ENCODE assay signal across 10 mouse cellular contexts in genomic region chr3:96729403-96729784, GRCm38 (mm10). TPM values are rescaled to one million over a fixed set of nuclear protein-coding genes. Genes with fewer than 3 reads are reported as not detected.
A peak's percentile ranks its signal among the peaks of the same experiment; 100 is the strongest.
DNase-seq lines count a peak whose midpoint lies in the region; ATAC-seq and TF ChIP-seq lines count a peak whose summit lies in the region.
"Had no signal": no experiment of that assay in that cellular context is flagged by ENCODE, and none has a peak within 500 bp of the region (broad histone marks: within the 10 kb centered on the region; RNA-seq: fewer than 3 reads in every experiment).

No protein-coding gene starts in this region.

- peak overlapping the region; percentile 72; the same call in 1 of the 2 replicates for H3K4me3 ChIP-seq in forebrain, embryonic 10.5 days
- H3K4me3 ChIP-seq in forebrain, embryonic 13.5 days = no peak overlapping the region
- H3K4me3 ChIP-seq in lung, embryonic 14.5 days (ENCODE audit: low read depth, low read length) = no peak overlapping the region
- peak overlapping the region; percentile 97 for H3K4me3 ChIP-seq in erythroblast, embryonic 14.5 days (replicated peaks)
- H3K4me3 ChIP-seq in neural tube, embryonic 13.5 days = no peak overlapping the region

- H3K9me3 ChIP-seq in forebrain, embryonic 10.5 days = no peaks in the 10 kb centered on the region
- H3K9me3 ChIP-seq in forebrain, embryonic 13.5 days (replicated peaks) = no peaks in the 10 kb centered on the region
- H3K9me3 ChIP-seq in lung, embryonic 14.5 days (ENCODE audit: low read depth, low read length) = no peaks in the 10 kb centered on the region
- H3K9me3 ChIP-seq in erythroblast, embryonic 14.5 days (ENCODE audit: control insufficient read depth, low read length) = no peaks in the 10 kb centered on the region
- H3K9me3 ChIP-seq in neural tube, embryonic 13.5 days = no peaks in the 10 kb centered on the region
- H3K9me3 ChIP-seq: heart, embryonic 12.5 days had no signal

- H3K4me2 ChIP-seq in forebrain, embryonic 13.5 days = no peak overlapping the region
- H3K4me2 ChIP-seq in lung, embryonic 14.5 days = peak overlapping the region; percentile 62
- peak overlapping the region; percentile 82 for H3K4me2 ChIP-seq in neural tube, embryonic 13.5 days

- TF ChIP-seq CTCF in lung, embryonic 14.5 days (IDR thresholded peaks at IDR 0.05; ENCODE audit: low read depth) = peak; percentile 31; the same call in 1 of the 2 replicates

- 69% methylated on average over 3 of the region's 3 CpGs for WGBS in forebrain, embryonic 10.5 days
- whole genome bisulfite sequencing in forebrain, embryonic 13.5 days = 85% methylated on average over 3 of the region's 3 CpGs
- 27% methylated on average over 3 of the region's 3 CpGs for WGBS in lung, embryonic 14.5 days
- WGBS in neural tube, embryonic 13.5 days = 81% methylated on average over 3 of the region's 3 CpGs

- DNase-seq in forebrain, embryonic 10.5 days (ENCODE audit: extremely low spot score, low spot score) = no peak
- peak; percentile 57 for DNase-seq in lung, embryonic 14.5 days
- no peak for DNase-seq in lung, postnatal 14 days
- no peak for DNase-seq in adrenal gland, adult 2 months
- DNase-seq in spleen, adult 12 weeks (ENCODE audit: low spot score) = no peak

- H3K9ac ChIP-seq in forebrain, embryonic 13.5 days = no peak overlapping the region
- H3K9ac ChIP-seq in lung, embryonic 14.5 days = no peak overlapping the region
- H3K9ac ChIP-seq in neural tube, embryonic 13.5 days = no peak overlapping the region

- peaks cover 36% of the 10 kb centered on the region for H3K4me1 ChIP-seq in forebrain, embryonic 10.5 days
- peaks cover 33% of the 10 kb centered on the region for H3K4me1 ChIP-seq in forebrain, embryonic 13.5 days
- peaks cover 14% of the 10 kb centered on the region for H3K4me1 ChIP-seq in lung, embryonic 14.5 days (ENCODE audit: insufficient read depth)
- H3K4me1 ChIP-seq in erythroblast, embryonic 14.5 days (ENCODE audit: control insufficient read depth) = peaks cover 41% of the 10 kb centered on the region
- peaks cover 45% of the 10 kb centered on the region for H3K4me1 ChIP-seq in neural tube, embryonic 13.5 days (replicated peaks)

- no peaks in the 10 kb centered on the region for H3K27me3 ChIP-seq in forebrain, embryonic 10.5 days (ENCODE audit: poor library complexity, severe bottlenecking)
- no peaks in the 10 kb centered on the region for H3K27me3 ChIP-seq in forebrain, embryonic 13.5 days
- H3K27me3 ChIP-seq in lung, embryonic 14.5 days (ENCODE audit: insufficient read depth, low read length) = no peaks in the 10 kb centered on the region
- no peaks in the 10 kb centered on the region for H3K27me3 ChIP-seq in erythroblast, embryonic 14.5 days (ENCODE audit: control insufficient read depth)
- H3K27me3 ChIP-seq in neural tube, embryonic 13.5 days = no peaks in the 10 kb centered on the region
- H3K27me3 ChIP-seq: heart, embryonic 12.5 days had no signal

- no peak overlapping the region for H3K27ac ChIP-seq in forebrain, embryonic 10.5 days
- H3K27ac ChIP-seq in forebrain, embryonic 13.5 days = no peak overlapping the region
- no peak overlapping the region for H3K27ac ChIP-seq in lung, embryonic 14.5 days (ENCODE audit: low read depth)
- H3K27ac ChIP-seq in neural tube, embryonic 13.5 days (replicated peaks) = no peak overlapping the region

- ATAC-seq in forebrain, embryonic 13.5 days = no peak
- no peak for ATAC-seq in lung, embryonic 14.5 days (ENCODE audit: insufficient read depth)
- no peak for ATAC-seq in neural tube, embryonic 13.5 days (ENCODE audit: low read depth)

- H3K36me3 ChIP-seq in forebrain, embryonic 10.5 days (replicated peaks) = peaks cover 14% of the 10 kb centered on the region
- peaks cover 4% of the 10 kb centered on the region; the same call in 1 of the 2 replicates for H3K36me3 ChIP-seq in forebrain, embryonic 13.5 days (ENCODE audit: poor library complexity, severe bottlenecking)
- 0 out of 2 replicates have a peak, but pooled peaks cover 7% of the 10 kb centered on the region for H3K36me3 ChIP-seq in lung, embryonic 14.5 days (ENCODE audit: insufficient read depth)
- peaks cover 10% of the 10 kb centered on the region for H3K36me3 ChIP-seq in erythroblast, embryonic 14.5 days (ENCODE audit: control insufficient read depth)
- H3K36me3 ChIP-seq in neural tube, embryonic 13.5 days = no peaks in the 10 kb centered on the region

RNA-seq across cellular contexts. Expression of gene Rnf115, which starts 1.9 kb away (rescaled TPM):
- 70.5 and 75.4 TPM in 2 replicates for polyA plus RNA-seq in forebrain, embryonic 10.5 days (2016; fragmentation: Nextera tagmentation; extraction: Ambion mirVana)
- 68.6 and 71.7 TPM in 2 replicates for polyA plus RNA-seq in forebrain, embryonic 13.5 days (2015; fragmentation: Nextera tagmentation; extraction: Ambion mirVana)
- 53.7 and 54.2 TPM in 2 replicates for polyA plus RNA-seq in lung, embryonic 14.5 days (2014; fragmentation: Nextera tagmentation; extraction: Ambion mirVana)
- 0.76 and 0.98 TPM in 2 replicates for polyA plus RNA-seq in erythroblast, embryonic 14.5 days (2012)
- polyA plus RNA-seq in neural tube, embryonic 13.5 days (2015; fragmentation: Nextera tagmentation; extraction: Ambion mirVana) = 76.6 and 79.9 TPM in 2 replicates
- total RNA-seq in adrenal gland, adult 2 months (2021) = 10 to 100 TPM; 39.4 to 46.5 TPM
- polyA plus RNA-seq in adrenal gland, adult 2 months (2012; rRNA removed) = 9.9 and 12.5 TPM in 2 replicates

RNA-seq across cellular contexts. Expression of gene Polr3c, which starts 2.0 kb away (rescaled TPM):
- polyA plus RNA-seq in forebrain, embryonic 10.5 days (2016; fragmentation: Nextera tagmentation; extraction: Ambion mirVana) = 52.0 and 52.7 TPM in 2 replicates
- 41.1 and 42.0 TPM in 2 replicates for polyA plus RNA-seq in forebrain, embryonic 13.5 days (2015; fragmentation: Nextera tagmentation; extraction: Ambion mirVana)
- 33.7 and 34.2 TPM in 2 replicates for polyA plus RNA-seq in lung, embryonic 14.5 days (2014; fragmentation: Nextera tagmentation; extraction: Ambion mirVana)
- polyA plus RNA-seq in erythroblast, embryonic 14.5 days (2012) = 1.2 TPM in 2 replicates
- 31.7 and 38.0 TPM in 2 replicates for polyA plus RNA-seq in neural tube, embryonic 13.5 days (2015; fragmentation: Nextera tagmentation; extraction: Ambion mirVana)
- total RNA-seq in adrenal gland, adult 2 months (2021) = 10 to 100 TPM; 28.9 to 32.8 TPM
- 14.1 and 19.9 TPM in 2 replicates for polyA plus RNA-seq in adrenal gland, adult 2 months (2012; rRNA removed)

RNA-seq across cellular contexts. Expression of gene Nudt17, which starts 21.0 kb away (rescaled TPM):
- 13.7 and 14.1 TPM in 2 replicates for polyA plus RNA-seq in forebrain, embryonic 10.5 days (2016; fragmentation: Nextera tagmentation; extraction: Ambion mirVana)
- 6.4 and 7.2 TPM in 2 replicates for polyA plus RNA-seq in forebrain, embryonic 13.5 days (2015; fragmentation: Nextera tagmentation; extraction: Ambion mirVana)
- polyA plus RNA-seq in lung, embryonic 14.5 days (2014; fragmentation: Nextera tagmentation; extraction: Ambion mirVana) = 7.1 and 8.2 TPM in 2 replicates
- 0.05 and 0.06 TPM in 2 replicates for polyA plus RNA-seq in erythroblast, embryonic 14.5 days (2012)
- polyA plus RNA-seq in neural tube, embryonic 13.5 days (2015; fragmentation: Nextera tagmentation; extraction: Ambion mirVana) = 16.2 and 17.2 TPM in 2 replicates
- total RNA-seq in adrenal gland, adult 2 months (2021) = 1 to 10 TPM in 1 of 2 experiments, under 1 TPM in 1; 0.95 to 1.1 TPM
- polyA plus RNA-seq in adrenal gland, adult 2 months (2012; rRNA removed) = 2.3 and 2.5 TPM in 2 replicates

RNA-seq across cellular contexts. Expression of gene Pias3, which starts 33.2 kb away (rescaled TPM):
- polyA plus RNA-seq in forebrain, embryonic 10.5 days (2016; fragmentation: Nextera tagmentation; extraction: Ambion mirVana) = 45.2 and 49.6 TPM in 2 replicates
- polyA plus RNA-seq in forebrain, embryonic 13.5 days (2015; fragmentation: Nextera tagmentation; extraction: Ambion mirVana) = 28.8 and 31.0 TPM in 2 replicates
- 44.0 and 49.1 TPM in 2 replicates for polyA plus RNA-seq in lung, embryonic 14.5 days (2014; fragmentation: Nextera tagmentation; extraction: Ambion mirVana)
- 0.52 and 0.75 TPM in 2 replicates for polyA plus RNA-seq in erythroblast, embryonic 14.5 days (2012)
- polyA plus RNA-seq in neural tube, embryonic 13.5 days (2015; fragmentation: Nextera tagmentation; extraction: Ambion mirVana) = 31.2 and 34.6 TPM in 2 replicates
- total RNA-seq in adrenal gland, adult 2 months (2021) = 10 to 100 TPM; 20.3 to 24.5 TPM
- 38.9 and 43.9 TPM in 2 replicates for polyA plus RNA-seq in adrenal gland, adult 2 months (2012; rRNA removed)

RNA-seq across cellular contexts. Expression of gene Ankrd35, which starts 59.5 kb away (rescaled TPM):
- 0.06 and 0.09 TPM in 2 replicates for polyA plus RNA-seq in forebrain, embryonic 10.5 days (2016; fragmentation: Nextera tagmentation; extraction: Ambion mirVana)
- 0.57 and 2.3 TPM in 2 replicates for polyA plus RNA-seq in forebrain, embryonic 13.5 days (2015; fragmentation: Nextera tagmentation; extraction: Ambion mirVana)
- polyA plus RNA-seq in lung, embryonic 14.5 days (2014; fragmentation: Nextera tagmentation; extraction: Ambion mirVana) = 0.12 and 0.15 TPM in 2 replicates
- 0.02 TPM in 1 of 2 replicates, not detected in the other for polyA plus RNA-seq in erythroblast, embryonic 14.5 days (2012)
- polyA plus RNA-seq in neural tube, embryonic 13.5 days (2015; fragmentation: Nextera tagmentation; extraction: Ambion mirVana) = 0.46 and 0.72 TPM in 2 replicates
- 1 to 10 TPM; 3.0 to 4.6 TPM for total RNA-seq in adrenal gland, adult 2 months (2021)
- 1.5 and 3.3 TPM in 2 replicates for polyA plus RNA-seq in adrenal gland, adult 2 months (2012; rRNA removed)
- total RNA-seq: liver, adult 2 months had no signal

Comparison
In these comparisons a context has a peak if more than half of its experiments do, and no peak if none do; other contexts are left out.
1. H3K4me3 ChIP-seq: peak in forebrain, embryonic 10.5 days (single experiment) and erythroblast, embryonic 14.5 days (single experiment); none in forebrain, embryonic 13.5 days (single experiment), lung, embryonic 14.5 days (single experiment) and neural tube, embryonic 13.5 days (single experiment).